Mouse (Mus musculus) megakaryocyte, embryonic 14.5 days (primary cell): Measurements from ENCODE around the gene Fkbp5. TPM values are rescaled to one million over a fixed set of nuclear protein-coding genes. Genes with fewer than 3 reads are reported as not detected.

Experiments used
- H3K27me3 ChIP-seq: replicated peaks from 2 replicates; pipeline ENCODE3; 2012; ENCODE audit warnings: inconsistent platforms
- H3K36me3 ChIP-seq: replicated peaks from 2 replicates; pipeline ENCODE3; 2012; ENCODE audit warnings: low read length, inconsistent platforms, mixed read lengths
- H3K4me1 ChIP-seq: 2 replicates; pipeline ENCODE4 v1.6.1; 2012; ENCODE audit warnings: inconsistent platforms
- H3K4me3 ChIP-seq: replicated peaks from 2 replicates; pipeline ENCODE3; 2012; ENCODE audit warnings: moderate library complexity, mild to moderate bottlenecking, inconsistent platforms
- H3K9me3 ChIP-seq: 2 replicates; pipeline ENCODE4 v1.6.1; 2012; ENCODE audit warnings: inconsistent platforms
- FLI1 ChIP-seq: IDR thresholded peaks from 2 replicates; pipeline ENCODE4 v1.6.1; 2012; ENCODE audit warnings: low read length, inconsistent platforms, mixed read lengths
- GATA1 ChIP-seq: IDR thresholded peaks from 3 replicates; pipeline ENCODE4 v1.6.1; 2012; ENCODE audit warnings: mixed read lengths, low read length, inconsistent platforms, borderline replicate concordance
- polyA plus RNA-seq: library from polyadenylated mRNA; stranded (reverse); fragments of >175 nt; gene quantifications from 2 replicates; pipeline ENCODE4 v1.2.3, GENCODE M21; 2012; ENCODE audit warnings: low replicate concordance; ENCODE audit not compliant: insufficient read depth

Gene Fkbp5
- polyA plus RNA-seq, 1 experiment, result 25.1 TPM

DNA sequence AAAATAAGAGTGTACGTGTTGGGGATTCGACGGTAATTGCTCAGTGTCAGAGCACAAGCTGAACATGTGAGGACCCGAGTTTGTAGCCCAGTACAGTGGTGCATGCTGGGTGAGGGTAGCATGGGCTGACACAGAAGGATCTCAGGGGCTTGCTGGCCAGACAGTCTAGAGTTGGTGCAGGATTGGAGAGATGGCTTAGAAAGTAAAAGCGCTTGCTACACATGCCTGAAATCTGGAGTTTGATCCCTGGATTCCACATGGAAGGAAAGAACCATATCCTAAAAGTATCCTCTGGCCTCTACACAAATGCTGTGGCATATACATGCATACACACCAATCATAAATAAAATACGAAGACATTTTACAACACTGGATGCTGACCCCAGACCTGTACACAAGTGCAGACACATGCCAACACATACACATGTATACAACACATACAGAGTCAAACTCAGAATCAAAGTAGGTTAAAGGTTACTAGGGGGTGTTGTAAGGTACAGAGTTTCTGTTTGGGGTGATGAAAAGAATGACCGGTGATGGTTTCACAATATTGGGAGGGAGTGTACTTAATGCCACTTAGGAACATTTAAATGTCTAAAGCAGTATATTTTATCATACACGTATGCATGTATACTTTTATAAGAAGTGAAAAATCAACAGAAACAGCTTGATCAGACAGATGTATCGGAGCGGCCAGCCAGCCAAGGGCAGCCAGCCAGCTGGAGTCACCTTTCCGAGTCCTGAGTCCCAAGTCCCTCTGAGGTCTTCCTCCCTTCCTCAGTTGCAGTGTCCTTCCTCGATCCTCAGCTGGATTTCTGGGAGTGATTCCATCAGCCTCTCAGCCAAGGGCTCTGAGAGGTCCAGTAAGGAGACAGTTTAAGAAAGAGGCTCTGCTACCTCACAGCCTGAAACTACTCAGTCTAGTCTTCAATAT, 71.2 kb downstream of the Fkbp5 start:
- H3K9me3 ChIP-seq, result no peaks in the 10 kb centered on the region
- H3K36me3 ChIP-seq, result peaks cover 15% of the 10 kb centered on the region
- peaks cover 29% of the 10 kb centered on the region for H3K4me1 ChIP-seq
- no peak overlapping the region for H3K4me3 ChIP-seq
- H3K27me3 ChIP-seq, result no peaks in the 10 kb centered on the region
- TF ChIP-seq GATA1 (no peak), FLI1 (no peak)

DNA sequence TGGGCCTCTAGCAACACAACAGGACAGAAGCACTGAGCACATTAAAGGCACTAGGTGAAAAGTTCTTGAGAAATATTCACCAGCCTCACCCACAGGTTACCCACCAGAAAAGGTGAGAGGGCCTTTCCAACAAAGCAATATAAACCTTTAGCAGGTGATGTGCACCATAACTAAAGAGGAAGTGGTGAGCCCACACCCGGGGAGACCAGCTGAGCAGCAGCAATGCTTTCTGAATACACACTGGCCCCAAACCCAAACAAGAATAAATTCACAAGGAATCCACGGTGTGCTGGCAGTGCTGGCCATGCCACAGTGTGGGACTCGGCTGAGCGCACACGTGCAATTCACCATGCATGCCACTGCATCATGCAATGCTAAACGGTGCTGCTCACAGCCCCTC, 74.7 kb downstream of the Fkbp5 start:
- Histone ChIP-seq H3K9me3 (no peaks in the 10 kb centered on the region), H3K4me1 (peaks cover 21% of the 10 kb centered on the region), H3K36me3 (peaks cover 43% of the 10 kb centered on the region), H3K4me3 (peak overlapping the region; percentile 72), H3K27me3 (no peaks in the 10 kb centered on the region)
- TF ChIP-seq FLI1 (no peak), GATA1 (no peak)

DNA sequence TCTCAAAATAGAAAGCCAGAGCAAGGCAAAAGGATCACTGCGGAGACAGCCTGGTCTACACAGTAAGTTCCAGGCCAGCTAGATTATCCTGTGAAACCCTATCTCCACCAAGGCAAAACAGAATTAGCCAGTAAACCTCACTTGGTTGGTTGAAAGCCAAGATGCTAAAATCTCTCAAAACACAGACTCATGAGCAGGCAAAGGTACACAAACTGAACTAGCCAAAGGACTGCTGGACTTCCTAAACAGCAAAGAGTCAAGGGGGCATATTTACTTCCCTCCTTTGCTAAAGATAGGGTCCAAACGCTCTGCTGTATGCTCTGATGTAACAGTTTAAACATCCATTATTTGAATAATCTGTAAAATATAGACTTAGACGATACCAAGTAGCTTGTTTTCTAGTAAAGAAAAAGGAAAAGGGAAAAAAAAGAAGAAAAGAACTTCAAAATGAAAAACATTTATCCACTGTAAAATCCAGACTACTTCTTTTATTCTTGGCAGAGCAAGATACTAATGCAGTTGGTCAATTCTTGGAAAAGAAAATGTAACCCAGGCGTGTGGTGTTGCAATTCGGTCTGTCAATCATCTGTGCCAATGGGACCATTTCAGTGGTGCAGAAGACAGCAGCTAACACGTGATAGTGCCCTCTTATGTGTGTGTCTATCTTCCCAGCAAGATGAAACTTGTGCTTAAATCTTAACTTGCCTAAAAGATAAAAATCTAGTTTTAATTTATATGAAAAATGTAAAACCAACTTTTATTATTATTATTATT, 78.8 kb downstream of the Fkbp5 start:
- Histone ChIP-seq H3K9me3 (no peaks in the 10 kb centered on the region), H3K36me3 (peaks cover 58% of the 10 kb centered on the region), H3K4me1 (peaks cover 13% of the 10 kb centered on the region), H3K4me3 (no peak overlapping the region), H3K27me3 (no peaks in the 10 kb centered on the region)
- no peak for TF ChIP-seq GATA1
- TF ChIP-seq FLI1, result no peak

DNA sequence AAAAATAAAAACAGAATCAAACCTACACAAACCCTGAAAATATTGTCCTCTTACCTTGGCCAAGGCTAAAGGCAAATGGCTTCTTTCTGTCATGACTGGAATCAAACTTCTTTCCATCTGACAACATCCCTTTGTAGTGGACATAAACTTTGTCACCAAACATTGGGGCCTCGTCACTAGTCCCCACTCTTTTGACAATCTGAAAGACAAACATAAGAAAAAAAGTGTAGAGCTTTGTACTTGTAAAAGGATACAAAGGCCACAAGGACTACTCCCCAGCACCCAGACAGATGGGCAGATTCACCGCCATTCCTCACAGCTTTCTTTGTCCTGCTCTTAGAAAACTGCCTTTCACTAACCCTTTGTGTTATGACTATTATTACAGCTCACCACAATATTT, 79.4 kb downstream of the Fkbp5 start:
- H3K36me3 ChIP-seq, result peaks cover 59% of the 10 kb centered on the region
- H3K9me3 ChIP-seq, result no peaks in the 10 kb centered on the region
- H3K27me3 ChIP-seq, result no peaks in the 10 kb centered on the region
- no peak overlapping the region for H3K4me3 ChIP-seq
- H3K4me1 ChIP-seq, result peaks cover 11% of the 10 kb centered on the region
- TF ChIP-seq GATA1 (no peak), FLI1 (no peak)

DNA sequence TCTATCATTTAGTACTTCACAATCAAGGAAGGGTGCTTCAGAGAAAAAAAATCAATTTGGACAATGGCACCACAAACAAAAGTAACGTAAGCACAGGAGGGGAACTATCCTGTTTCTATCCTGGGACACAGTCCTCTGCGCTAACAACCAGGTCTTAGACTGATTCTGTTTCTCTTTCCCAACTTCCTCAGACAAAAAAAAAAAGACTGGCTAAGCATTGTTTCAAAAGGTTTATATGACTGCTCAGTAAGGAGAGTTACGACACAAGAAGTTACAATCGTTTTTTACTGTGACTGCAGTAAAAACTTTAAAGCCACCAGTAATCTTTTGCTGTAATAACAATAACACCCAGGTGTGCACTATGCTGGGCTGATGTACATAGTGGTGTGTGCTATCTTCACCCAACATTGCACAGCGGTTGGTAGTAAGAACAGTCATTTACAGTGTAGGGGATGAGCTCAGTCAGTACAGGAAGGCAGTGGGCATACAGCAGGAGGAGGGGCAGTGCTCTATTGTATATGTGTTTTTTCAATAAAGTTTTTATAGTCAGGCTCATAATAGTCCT, 82.3 kb downstream of the Fkbp5 start:
- peaks cover 54% of the 10 kb centered on the region for H3K36me3 ChIP-seq
- H3K9me3 ChIP-seq, result no peaks in the 10 kb centered on the region
- TF ChIP-seq GATA1, result no peak
- TF ChIP-seq FLI1, result no peak
- H3K4me1 ChIP-seq, result peaks cover 11% of the 10 kb centered on the region
- peak overlapping the region; percentile 28 for H3K4me3 ChIP-seq
- no peaks in the 10 kb centered on the region for H3K27me3 ChIP-seq

DNA sequence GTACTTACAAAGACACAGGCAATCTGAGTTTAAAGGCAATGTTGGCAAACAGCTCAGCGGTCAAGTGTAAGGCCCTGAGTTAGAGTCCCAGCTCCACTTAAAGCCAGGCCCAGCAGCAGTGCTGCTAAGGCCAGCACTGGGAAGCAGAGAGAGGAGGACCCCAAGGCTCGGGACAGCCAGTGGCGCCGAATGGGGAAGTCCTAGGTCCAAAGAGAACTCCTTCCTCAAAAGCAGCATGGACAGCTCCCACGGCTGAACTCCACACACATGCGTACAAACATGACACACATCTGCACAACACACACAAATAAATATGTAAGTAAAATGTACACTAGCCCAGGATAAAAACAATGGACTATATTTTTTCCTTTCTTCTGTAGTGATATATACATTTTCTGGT, 84.3 kb downstream of the Fkbp5 start:
- TF ChIP-seq GATA1 (no peak), FLI1 (no peak)

DNA sequence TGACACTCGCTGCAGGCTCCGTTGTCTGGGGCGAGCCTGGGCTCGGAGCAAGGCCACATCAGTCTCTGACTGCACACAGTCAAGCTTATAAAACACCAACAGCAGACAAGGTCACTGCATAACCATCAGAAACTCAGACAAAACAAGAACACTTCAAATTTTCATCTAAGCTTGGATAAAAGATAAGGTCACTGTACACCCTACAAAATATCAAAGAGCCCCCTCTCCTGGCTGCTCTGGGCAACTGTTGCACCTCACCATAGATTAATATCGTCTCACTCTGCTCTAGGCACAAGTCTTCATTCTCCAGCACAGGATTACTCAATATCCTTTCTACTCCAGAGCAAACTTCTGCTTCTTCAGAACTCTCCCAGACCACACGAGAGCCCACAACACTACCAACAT, 85.4 kb downstream of the Fkbp5 start:
- H3K4me3 ChIP-seq, result no peak overlapping the region
- no peaks in the 10 kb centered on the region for H3K27me3 ChIP-seq
- H3K36me3 ChIP-seq, result peaks cover 48% of the 10 kb centered on the region
- TF ChIP-seq GATA1 (no peak), FLI1 (no peak)
- H3K9me3 ChIP-seq, result no peaks in the 10 kb centered on the region
- H3K4me1 ChIP-seq, result peaks cover 14% of the 10 kb centered on the region

More for the DNA sequence above, 84.3 kb downstream of the Fkbp5 start:
- no peaks in the 10 kb centered on the region for H3K27me3 ChIP-seq
- H3K36me3 ChIP-seq, result peaks cover 45% of the 10 kb centered on the region
- peaks cover 16% of the 10 kb centered on the region for H3K4me1 ChIP-seq
- H3K4me3 ChIP-seq, result no peak overlapping the region
- no peaks in the 10 kb centered on the region for H3K9me3 ChIP-seq

DNA sequence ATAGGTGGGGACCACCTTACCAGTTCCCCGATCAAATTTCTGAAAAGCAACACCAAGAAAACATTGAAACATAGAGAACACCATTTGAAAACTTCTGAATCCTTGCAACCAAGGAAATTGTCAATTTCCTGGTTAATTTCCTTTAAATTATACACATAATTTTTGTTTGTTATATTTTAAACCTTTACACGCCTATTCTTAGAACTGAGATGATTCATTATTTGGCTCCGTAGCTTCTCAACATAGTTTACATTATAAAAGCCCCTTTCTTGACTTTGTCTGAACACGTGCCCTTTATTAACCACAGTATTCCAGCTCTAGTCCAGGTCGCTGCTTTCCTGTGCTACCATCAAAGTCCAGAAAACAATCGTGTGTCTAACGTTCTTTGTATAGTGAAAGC, 86.3 kb downstream of the Fkbp5 start:
- H3K9me3 ChIP-seq, result no peaks in the 10 kb centered on the region
- TF ChIP-seq FLI1, result no peak
- TF ChIP-seq GATA1, result no peak
- peaks cover 12% of the 10 kb centered on the region for H3K4me1 ChIP-seq
- peaks cover 45% of the 10 kb centered on the region for H3K36me3 ChIP-seq
- no peak overlapping the region for H3K4me3 ChIP-seq
- no peaks in the 10 kb centered on the region for H3K27me3 ChIP-seq

DNA sequence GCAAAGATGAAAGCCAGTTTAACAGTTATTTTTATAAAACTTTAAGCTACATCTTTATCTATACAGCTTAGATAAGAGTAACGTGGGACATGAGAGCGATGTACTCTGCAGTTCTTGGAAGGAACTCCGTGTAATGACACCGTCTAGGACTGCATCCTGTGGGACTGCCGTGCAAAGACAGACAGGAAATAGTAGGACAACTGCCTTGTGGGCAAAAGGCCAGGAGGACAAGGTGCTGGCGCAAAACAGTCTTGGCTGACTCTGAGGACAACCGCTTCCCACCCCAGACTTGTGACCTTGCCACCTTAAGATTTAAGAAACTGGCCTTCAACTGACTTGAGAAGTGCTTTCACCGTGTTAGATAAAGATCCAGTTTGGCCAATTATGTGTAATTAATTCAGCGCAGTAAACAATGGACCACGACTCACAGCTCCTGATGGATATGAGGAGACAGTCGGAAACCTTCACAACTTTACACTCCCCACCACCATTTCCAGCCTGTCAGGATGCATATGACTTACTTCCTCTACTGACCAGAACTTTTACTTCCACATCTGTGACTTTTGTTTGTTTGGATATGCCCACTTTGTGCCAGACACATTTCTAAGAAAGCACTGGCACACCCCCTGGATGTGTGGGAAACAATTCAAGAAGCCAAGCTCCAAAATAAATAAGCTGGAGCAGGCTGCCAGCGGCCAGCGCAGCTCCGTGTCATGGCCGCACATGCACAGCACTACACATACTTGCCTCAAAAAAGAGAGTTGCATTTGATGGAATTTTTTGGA, 88.7 kb downstream of the Fkbp5 start:
- Histone ChIP-seq H3K36me3 (peaks cover 51% of the 10 kb centered on the region), H3K27me3 (no peaks in the 10 kb centered on the region), H3K4me3 (no peak overlapping the region), H3K4me1 (peaks cover 12% of the 10 kb centered on the region), H3K9me3 (no peaks in the 10 kb centered on the region)
- no peak for TF ChIP-seq GATA1
- no peak for TF ChIP-seq FLI1
